20 mouse cellular contexts compared by ENCODE assay signal in genomic region chr9:69999318-69999717, GRCm38 (mm10). TPM values are rescaled to one million over a fixed set of nuclear protein-coding genes. Genes with fewer than 3 reads are reported as not detected.
DNase-seq lines count a peak whose midpoint lies in the region; ATAC-seq and TF ChIP-seq lines count a peak whose summit lies in the region.
"Had no signal": no experiment of that assay in that cellular context is flagged by ENCODE, and none has a peak within 500 bp of the region (broad histone marks: within the 10 kb centered on the region; RNA-seq: fewer than 3 reads in every experiment).

No protein-coding gene starts in this region.

- H3K27me3 ChIP-seq in liver, postnatal 0 days (ENCODE audit: insufficient read depth, low read length), result no peaks in the 10 kb centered on the region
- H3K27me3 ChIP-seq in liver, embryonic 11.5 days (replicated peaks; ENCODE audit: control insufficient read depth, insufficient read depth, low read length), result no peaks in the 10 kb centered on the region
- H3K27me3 ChIP-seq: heart, embryonic 12.5 days; megakaryocyte, embryonic 14.5 days; neural tube, embryonic 15.5 days; stomach, embryonic 15.5 days had no signal

- H3K4me1 ChIP-seq in liver, postnatal 0 days (ENCODE audit: insufficient read depth), result peaks cover 7% of the 10 kb centered on the region; the same call in 1 of the 2 replicates
- no peaks in the 10 kb centered on the region for H3K4me1 ChIP-seq in liver, embryonic 11.5 days (replicated peaks; ENCODE audit: control insufficient read depth, insufficient read depth, low read length)
- H3K4me1 ChIP-seq: stomach, embryonic 15.5 days had no signal

- no peak overlapping the region for H3K27ac ChIP-seq in liver, postnatal 0 days (ENCODE audit: low read depth)
- no peak overlapping the region for H3K27ac ChIP-seq in liver, embryonic 11.5 days (ENCODE audit: low read depth, low read length)
- H3K27ac ChIP-seq: neural tube, embryonic 15.5 days; stomach, embryonic 15.5 days had no signal

- H3K36me3 ChIP-seq in liver, postnatal 0 days (replicated peaks; ENCODE audit: insufficient read depth, low read length), result peaks cover 74% of the 10 kb centered on the region
- H3K36me3 ChIP-seq in liver, embryonic 11.5 days (ENCODE audit: control insufficient read depth, insufficient read depth, low read length), result peaks cover 52% of the 10 kb centered on the region

- no peak overlapping the region for H3K9ac ChIP-seq in liver, postnatal 0 days (replicated peaks)
- H3K9ac ChIP-seq in liver, embryonic 11.5 days (ENCODE audit: low read depth, low read length), result no peak overlapping the region
- H3K9ac ChIP-seq: heart, embryonic 12.5 days; neural tube, embryonic 15.5 days; stomach, embryonic 15.5 days had no signal

- H3K4me3 ChIP-seq in liver, postnatal 0 days (ENCODE audit: low read depth, low read length), result no peak overlapping the region
- H3K4me3 ChIP-seq in liver, embryonic 11.5 days (ENCODE audit: low read depth, low read length), result no peak overlapping the region
- H3K4me3 ChIP-seq: heart, embryonic 12.5 days; megakaryocyte, embryonic 14.5 days; neural tube, embryonic 15.5 days; stomach, embryonic 15.5 days had no signal

- no peak overlapping the region for H3K4me2 ChIP-seq in liver, postnatal 0 days (ENCODE audit: low read depth, low read length)
- H3K4me2 ChIP-seq in liver, embryonic 11.5 days, result no peak overlapping the region
- H3K4me2 ChIP-seq: heart, embryonic 12.5 days; neural tube, embryonic 15.5 days; stomach, embryonic 15.5 days had no signal

- peak; percentile 52 for TF ChIP-seq CTCF in liver, postnatal 0 days (IDR thresholded peaks at IDR 0.05; ENCODE audit: low read depth)

- H3K9me3 ChIP-seq in liver, postnatal 0 days (ENCODE audit: low read length), result 0 out of 2 replicates have a peak, but pooled peaks cover 3% of the 10 kb centered on the region
- H3K9me3 ChIP-seq in liver, embryonic 11.5 days (ENCODE audit: control insufficient read depth, low read length), result no peaks in the 10 kb centered on the region
- H3K9me3 ChIP-seq: heart, embryonic 12.5 days; neural tube, embryonic 15.5 days; stomach, embryonic 15.5 days had no signal

- peak; percentile 37 for DNase-seq in heart, adult 11 months
- no peak for DNase-seq in heart, postnatal 4 days
- DNase-seq in liver, postnatal 0 days, result no peak
- no peak for DNase-seq in liver, embryonic 11.5 days (ENCODE audit: low spot score)
- DNase-seq in ES-CJ7 (ENCODE audit: low read depth, low spot score), result peak; percentile 65
- DNase-seq in embryo, embryonic 10.5 days (ENCODE audit: low spot score), result peak; percentile 30
- DNase-seq in right cerebral cortex, adult 2 months (ENCODE audit: low spot score in 2 of 2), result no peak
- DNase-seq in cerebellum, adult 9-11 months, result no peak
- DNase-seq: adrenal gland, adult 8-10 months; cerebellum, adult 2 months; gastrocnemius, postnatal 25 days; left cerebral cortex, postnatal 4 days; lung, adult 18-20 months had no signal

- no peak for ATAC-seq in liver, postnatal 0 days
- ATAC-seq in liver, embryonic 11.5 days (replicated peaks; ENCODE audit: low FRiP score), result no peak
- ATAC-seq: intestine, embryonic 16.5 days had no signal

- WGBS in liver, postnatal 0 days (ENCODE audit: insufficient replicate concordance), result 93% methylated on average over 1 of the region's 1 CpGs
- 91% methylated on average over 1 of the region's 1 CpGs for WGBS in liver, embryonic 11.5 days

- no peak for TF ChIP-seq EP300 in liver, postnatal 0 days (IDR thresholded peaks at IDR 0.05; ENCODE audit: low read depth)

RNA-seq across cellular contexts. Expression of gene Bnip2, which starts 10.1 kb away (rescaled TPM):
- total RNA-seq in heart, postnatal 4 days (2021), result 100 to 1,000 TPM; 105 to 107 TPM
- 38.4 and 42.5 TPM in 2 replicates for polyA plus RNA-seq in liver, postnatal 0 days (2015; fragmentation: Nextera tagmentation; extraction: Ambion mirVana)
- polyA plus RNA-seq in liver, embryonic 11.5 days (2014; fragmentation: Nextera tagmentation; extraction: Ambion mirVana), result 95.3 and 95.6 TPM in 2 replicates

RNA-seq across cellular contexts. Expression of gene Gtf2a2, which starts 13.0 kb away (rescaled TPM):
- total RNA-seq in heart, postnatal 4 days (2021), result 10 to 100 TPM; 88.0 to 93.6 TPM
- polyA plus RNA-seq in liver, postnatal 0 days (2015; fragmentation: Nextera tagmentation; extraction: Ambion mirVana), result 149 and 154 TPM in 2 replicates
- polyA plus RNA-seq in liver, embryonic 11.5 days (2014; fragmentation: Nextera tagmentation; extraction: Ambion mirVana), result 225 and 249 TPM in 2 replicates

RNA-seq across cellular contexts. Expression of gene Gcnt3, which starts 38.6 kb away (rescaled TPM):
- total RNA-seq in heart, postnatal 4 days (2021), result not detected
- polyA plus RNA-seq in liver, postnatal 0 days (2015; fragmentation: Nextera tagmentation; extraction: Ambion mirVana), result not detected in 2 replicates
- not detected in 2 replicates for polyA plus RNA-seq in liver, embryonic 11.5 days (2014; fragmentation: Nextera tagmentation; extraction: Ambion mirVana)
- total RNA-seq: adrenal gland, adult 8-10 months; gastrocnemius, postnatal 25 days; hematopoietic stem cell, adult 5-6 weeks; layer of hippocampus, postnatal 25 days; left cerebral cortex, postnatal 4 days had no signal
- polyA plus RNA-seq: cerebellum, adult 2 months; heart, embryonic 12.5 days; neural tube, embryonic 15.5 days had no signal

Comparison
In these comparisons a context has a peak if more than half of its experiments do, and no peak if none do; other contexts are left out.
1. DNase-seq: peak in heart, adult 11 months (single experiment), ES-CJ7 (single experiment) and embryo, embryonic 10.5 days (single experiment); none in heart, postnatal 4 days (single experiment), liver, postnatal 0 days (single experiment), liver, embryonic 11.5 days (single experiment), right cerebral cortex, adult 2 months (0 of 2) and cerebellum, adult 9-11 months (single experiment).